Mouse (Mus musculus): ENCODE measurements around the gene Rapgef2. TPM values are rescaled to one million over a fixed set of nuclear protein-coding genes. Genes with fewer than 3 reads are reported as not detected.

Rapgef2 gene
- polyA plus RNA-seq, 1 experiment = 17.3 TPM

GRCm38 (mm10) chr3:79261816-79262316 is 24.5 kb downstream of the Rapgef2 start:
- Histone ChIP-seq H3K4me3 (replicated peaks; ENCODE audit: extremely low read depth, low read depth, low read length) (no peak overlapping the region), H3K4me1 (ENCODE audit: control insufficient read depth, insufficient read depth, low read length) (peaks cover 12% of the 10 kb centered on the region)
- 65% methylated on average over 6 of the region's 6 CpGs for WGBS
- TF ChIP-seq POLR2A (IDR thresholded peaks at IDR 0.05; ENCODE audit: borderline replicate concordance, extremely low read depth, low read depth, low read length) (no peak), CTCF (IDR thresholded peaks at IDR 0.05; ENCODE audit: insufficient read depth, low read length) (no peak)
- no peak for DNase-seq

GRCm38 (mm10) chr3:79254023-79254422 is 32.3 kb downstream of the Rapgef2 start:
- WGBS = 60% methylated on average over 3 of the region's 3 CpGs
- no peak for TF ChIP-seq POLR2A (IDR thresholded peaks at IDR 0.05; ENCODE audit: borderline replicate concordance, extremely low read depth, low read depth, low read length)
- TF ChIP-seq CTCF (IDR thresholded peaks at IDR 0.05; ENCODE audit: insufficient read depth, low read length) = no peak

GRCm38 (mm10) chr3:79253416-79253815 is 32.9 kb downstream of the Rapgef2 start:
- 48% methylated on average over 9 of the region's 9 CpGs for WGBS
- peaks cover 13% of the 10 kb centered on the region for H3K4me1 ChIP-seq (ENCODE audit: control insufficient read depth, insufficient read depth, low read length)
- DNase-seq = no peak
- no peak for TF ChIP-seq POLR2A (IDR thresholded peaks at IDR 0.05; ENCODE audit: borderline replicate concordance, extremely low read depth, low read depth, low read length)
- no peak for TF ChIP-seq CTCF (IDR thresholded peaks at IDR 0.05; ENCODE audit: insufficient read depth, low read length)
- H3K4me3 ChIP-seq (replicated peaks; ENCODE audit: extremely low read depth, low read depth, low read length) = no peak overlapping the region

More at GRCm38 (mm10) chr3:79254023-79254422, 32.3 kb downstream of the Rapgef2 start:
- H3K4me1 ChIP-seq (ENCODE audit: control insufficient read depth, insufficient read depth, low read length) = peaks cover 13% of the 10 kb centered on the region
- DNase-seq = no peak
- no peak overlapping the region for H3K4me3 ChIP-seq (replicated peaks; ENCODE audit: extremely low read depth, low read depth, low read length)

DNA sequence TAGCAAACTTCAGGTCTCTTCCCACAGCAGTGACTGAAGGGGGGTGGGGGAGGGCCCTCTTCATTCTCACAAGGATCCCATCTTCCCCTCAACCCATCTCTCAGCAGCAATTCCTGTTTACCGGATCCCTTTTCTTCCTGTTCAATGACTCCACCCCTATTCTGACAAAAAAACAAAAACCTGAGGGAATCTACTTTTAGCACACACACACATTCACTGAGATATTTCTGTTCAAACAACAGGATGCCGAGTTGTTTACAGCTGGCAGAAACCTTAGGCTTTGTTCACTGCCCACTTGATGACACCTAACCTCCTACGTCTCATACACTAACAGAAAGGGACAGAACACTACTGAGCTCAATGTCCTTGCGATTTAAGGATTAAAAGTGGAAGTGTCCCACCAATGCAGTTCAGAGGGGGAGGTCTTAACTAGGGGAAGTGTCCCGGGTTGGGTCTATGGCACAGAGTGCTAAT is 33.4 kb downstream of the Rapgef2 start:
- H3K4me1 ChIP-seq (ENCODE audit: control insufficient read depth, insufficient read depth, low read length) = peaks cover 13% of the 10 kb centered on the region
- H3K4me3 ChIP-seq (replicated peaks; ENCODE audit: extremely low read depth, low read depth, low read length) = no peak overlapping the region
- no peak for DNase-seq
- 14% methylated on average over 5 of the region's 5 CpGs for WGBS
- TF ChIP-seq CTCF (IDR thresholded peaks at IDR 0.05; ENCODE audit: insufficient read depth, low read length) (no peak), POLR2A (IDR thresholded peaks at IDR 0.05; ENCODE audit: borderline replicate concordance, extremely low read depth, low read depth, low read length) (no peak)

DNA sequence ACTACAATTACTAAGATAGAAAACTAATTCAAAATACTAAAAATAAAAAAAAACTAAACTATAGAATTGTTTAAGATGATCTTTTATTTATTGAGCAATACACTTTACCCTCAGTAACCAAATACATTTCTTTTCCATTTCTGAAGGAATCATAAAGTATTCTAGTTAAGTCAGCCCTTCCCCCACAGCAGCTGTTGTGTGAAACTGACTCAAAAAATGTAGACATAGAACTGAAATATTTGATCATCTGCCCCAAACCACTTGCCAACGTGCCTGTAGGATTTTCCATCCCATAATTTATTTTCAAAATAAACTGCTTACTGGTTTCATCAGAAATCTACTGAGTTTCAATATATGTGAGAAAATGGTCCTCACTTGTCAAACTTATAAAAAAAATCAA is 36.4 kb downstream of the Rapgef2 start:
- Histone ChIP-seq H3K4me1 (ENCODE audit: control insufficient read depth, insufficient read depth, low read length) (peaks cover 20% of the 10 kb centered on the region), H3K4me3 (replicated peaks; ENCODE audit: extremely low read depth, low read depth, low read length) (no peak overlapping the region)
- no peak for DNase-seq
- no peak for TF ChIP-seq CTCF (IDR thresholded peaks at IDR 0.05; ENCODE audit: insufficient read depth, low read length)
- TF ChIP-seq POLR2A (IDR thresholded peaks at IDR 0.05; ENCODE audit: borderline replicate concordance, extremely low read depth, low read depth, low read length) = no peak
- WGBS = 46% methylated on average over 1 of the region's 1 CpGs

DNA sequence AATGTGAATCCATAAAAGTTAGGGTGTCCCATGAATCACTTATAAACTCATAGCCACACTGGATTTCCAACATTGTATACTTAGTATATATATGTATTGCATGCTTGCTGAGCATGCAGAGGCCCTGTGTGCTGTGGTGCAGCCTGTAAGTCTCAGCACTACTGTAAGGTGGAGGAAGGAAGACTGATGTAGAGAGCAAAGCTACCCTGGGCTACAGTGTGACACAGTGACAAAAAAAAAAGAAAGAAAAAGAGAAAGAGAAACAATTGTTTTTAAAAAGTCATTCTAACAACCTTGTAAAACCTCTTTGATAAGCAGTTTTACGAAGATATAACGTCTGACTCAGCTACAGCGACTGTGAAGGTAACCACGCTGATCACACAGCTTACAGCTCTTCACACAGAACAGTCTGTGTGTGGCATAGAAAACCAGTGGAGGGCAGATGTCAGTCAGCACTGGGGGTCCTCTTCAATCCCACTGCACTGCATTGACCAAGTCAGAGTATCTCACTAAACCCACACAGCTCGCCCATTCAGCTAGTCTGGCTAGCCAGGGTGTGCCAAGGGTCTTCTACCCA is 37.6 kb downstream of the Rapgef2 start:
- TF ChIP-seq POLR2A (IDR thresholded peaks at IDR 0.05; ENCODE audit: borderline replicate concordance, extremely low read depth, low read depth, low read length) (no peak), CTCF (IDR thresholded peaks at IDR 0.05; ENCODE audit: insufficient read depth, low read length) (no peak)

GRCm38 (mm10) chr3:79248208-79248607 is 38.1 kb downstream of the Rapgef2 start:
- no peak for DNase-seq
- Histone ChIP-seq H3K4me3 (replicated peaks; ENCODE audit: extremely low read depth, low read depth, low read length) (no peak overlapping the region), H3K4me1 (ENCODE audit: control insufficient read depth, insufficient read depth, low read length) (peaks cover 24% of the 10 kb centered on the region)
- 59% methylated on average over 11 of the region's 11 CpGs for WGBS
- TF ChIP-seq CTCF (IDR thresholded peaks at IDR 0.05; ENCODE audit: insufficient read depth, low read length) (no peak), POLR2A (IDR thresholded peaks at IDR 0.05; ENCODE audit: borderline replicate concordance, extremely low read depth, low read depth, low read length) (no peak)

More for the DNA sequence above, 37.6 kb downstream of the Rapgef2 start:
- DNase-seq = no peak
- H3K4me1 ChIP-seq (ENCODE audit: control insufficient read depth, insufficient read depth, low read length) = peaks cover 23% of the 10 kb centered on the region
- 84% methylated on average over 5 of the region's 5 CpGs for WGBS
- no peak overlapping the region for H3K4me3 ChIP-seq (replicated peaks; ENCODE audit: extremely low read depth, low read depth, low read length)

GRCm38 (mm10) chr3:79244347-79244746 is 42.0 kb downstream of the Rapgef2 start:
- TF ChIP-seq POLR2A (IDR thresholded peaks at IDR 0.05; ENCODE audit: borderline replicate concordance, extremely low read depth, low read depth, low read length) = no peak
- TF ChIP-seq CTCF (IDR thresholded peaks at IDR 0.05; ENCODE audit: insufficient read depth, low read length) = no peak
- Histone ChIP-seq H3K4me1 (ENCODE audit: control insufficient read depth, insufficient read depth, low read length) (peaks cover 30% of the 10 kb centered on the region), H3K4me3 (replicated peaks; ENCODE audit: extremely low read depth, low read depth, low read length) (no peak overlapping the region)
- no peak for DNase-seq
- 73% methylated on average over 9 of the region's 9 CpGs for WGBS

- peaks cover 39% of the 10 kb centered on the region for H3K4me1 ChIP-seq (ENCODE audit: control insufficient read depth, insufficient read depth, low read length)
- DNase-seq = no peak
- WGBS = 42% methylated on average over 12 of the region's 12 CpGs
Measured at GRCm38 (mm10) chr3:79242922-79243705, 43.2 kb downstream of the Rapgef2 start.

More at GRCm38 (mm10) chr3:79242922-79243705, 43.2 kb downstream of the Rapgef2 start:
- TF ChIP-seq POLR2A (IDR thresholded peaks at IDR 0.05; ENCODE audit: borderline replicate concordance, extremely low read depth, low read depth, low read length) (no peak), CTCF (IDR thresholded peaks at IDR 0.05; ENCODE audit: insufficient read depth, low read length) (no peak)
- no peak overlapping the region for H3K4me3 ChIP-seq (replicated peaks; ENCODE audit: extremely low read depth, low read depth, low read length)

Measured in lung, adult 2 months (tissue).